Mouse (Mus musculus) adrenal gland, adult (tissue): ENCODE results near the gene Slc6a1.
"Not testable (repeated sequence)": the region's sequence is repeated elsewhere in the genome, so short reads cannot be mapped to it uniquely, and the experiment has no call there.

Experiments used
- DNase-seq, 2 experiments: peaks; one replicate each; pipeline ENCODE4 v3.0.0; 2022 to 2023; ENCODE audit warnings: low spot score in 1 of 2; ENCODE audit not compliant: inconsistent age in 2 of 2

The Slc6a1 gene

GRCm38 (mm10) chr6:114289106-114289505, 6.7 kb downstream of the Slc6a1 start:
- no peak for DNase-seq

- DNase-seq, result no peak
Observed at GRCm38 (mm10) chr6:114290184-114290583, 7.7 kb downstream of the Slc6a1 start.

- DNase-seq, result no peak
Observed at GRCm38 (mm10) chr6:114290929-114291328, 8.5 kb downstream of the Slc6a1 start.

- DNase-seq, result no peak
Observed at GRCm38 (mm10) chr6:114291396-114291795, 9.0 kb downstream of the Slc6a1 start.

- no peak for DNase-seq
Observed at GRCm38 (mm10) chr6:114293511-114293910, 11.1 kb downstream of the Slc6a1 start.

- peak in 1 of 2 experiments; percentile 27 for DNase-seq
Observed at GRCm38 (mm10) chr6:114295086-114295485, 12.7 kb downstream of the Slc6a1 start.

GRCm38 (mm10) chr6:114297260-114298002, 15.0 kb downstream of the Slc6a1 start:
- no peak for DNase-seq

- DNase-seq, result no peak
Observed at GRCm38 (mm10) chr6:114299699-114300098, 17.3 kb downstream of the Slc6a1 start.

GRCm38 (mm10) chr6:114300737-114301136, 18.3 kb downstream of the Slc6a1 start:
- no peak for DNase-seq

GRCm38 (mm10) chr6:114304668-114305067, 22.2 kb downstream of the Slc6a1 start:
- DNase-seq, result no peak

- DNase-seq, result no peak
Observed at GRCm38 (mm10) chr6:114320511-114320910, 38.1 kb downstream of the Slc6a1 start.

- DNase-seq, result no peak
Observed at GRCm38 (mm10) chr6:114321146-114321545, 38.7 kb downstream of the Slc6a1 start.

- DNase-seq, result no peak
Observed at GRCm38 (mm10) chr6:114322914-114323313, 40.5 kb downstream of the Slc6a1 start.

- DNase-seq, result no peak
Observed at GRCm38 (mm10) chr6:114324808-114325207, 42.4 kb downstream of the Slc6a1 start.

- no peak for DNase-seq
Observed at GRCm38 (mm10) chr6:114329597-114330470, 47.4 kb downstream of the Slc6a1 start.

GRCm38 (mm10) chr6:114331926-114332325, 49.5 kb downstream of the Slc6a1 start:
- DNase-seq, result no peak

- DNase-seq, result no peak
Observed at GRCm38 (mm10) chr6:114336128-114336943, 53.9 kb downstream of the Slc6a1 start.

GRCm38 (mm10) chr6:114336944-114337215, 54.4 kb downstream of the Slc6a1 start:
- DNase-seq, result no peak

- DNase-seq, result not testable (repeated sequence)
Observed at GRCm38 (mm10) chr6:114341381-114341780, 58.9 kb downstream of the Slc6a1 start.

GRCm38 (mm10) chr6:114343740-114344139, 61.3 kb downstream of the Slc6a1 start:
- DNase-seq, result peak; percentile 29 to 69

- peak; percentile 46 to 84 for DNase-seq
Observed at GRCm38 (mm10) chr6:114345156-114345555, 62.7 kb downstream of the Slc6a1 start.
